Mouse (Mus musculus) lung, postnatal 0 days (tissue): Measurements from ENCODE around the gene Cuedc1. TPM values are rescaled to one million over a fixed set of nuclear protein-coding genes. Genes with fewer than 3 reads are reported as not detected.

Source experiments
- ATAC-seq: fragments of 200-750 bp; cut with Nextera tagmentation; 2 replicates; pipeline ENCODE4 v1.8.0; 2017; ENCODE audit warnings: moderate library complexity
- DNase-seq: peaks from one replicate; pipeline ENCODE4 v3.0.0-alpha.2; 2016; ENCODE audit warnings: low spot score
- H3K27ac ChIP-seq: fragments of 300-500 bp; sonication (generic); 2 replicates; pipeline ENCODE4 v1.5.1; 2014; ENCODE audit warnings: antibody characterized with exemption, mild to moderate bottlenecking, low read length, mixed read lengths
- H3K27me3 ChIP-seq: fragments of 300-500 bp; sonication (generic); replicated peaks from 2 replicates; pipeline ENCODE4 v1.6.1; 2014; ENCODE audit warnings: low read length, mixed read lengths; ENCODE audit not compliant: insufficient read depth
- H3K36me3 ChIP-seq: fragments of 300-500 bp; sonication (generic); 2 replicates; pipeline ENCODE4 v1.6.1; 2014; ENCODE audit warnings: low read length, mixed read lengths; ENCODE audit not compliant: insufficient read depth
- H3K4me1 ChIP-seq: fragments of 300-500 bp; sonication (generic); 2 replicates; pipeline ENCODE4 v1.6.1; 2014; ENCODE audit warnings: antibody characterized with exemption, low read depth, low read length, mixed read lengths; ENCODE audit not compliant: insufficient read depth
- H3K4me2 ChIP-seq: fragments of 300-500 bp; sonication (generic); replicated peaks from 2 replicates; pipeline ENCODE4 v1.6.1; 2014; ENCODE audit warnings: low read depth, mild to moderate bottlenecking, low read length, moderate library complexity, mixed read lengths
- H3K4me3 ChIP-seq: fragments of 300-500 bp; sonication (generic); 2 replicates; pipeline ENCODE4 v1.5.1; 2014; ENCODE audit warnings: low read depth, low read length
- H3K9ac ChIP-seq: fragments of 300-500 bp; sonication (generic); replicated peaks from 2 replicates; pipeline ENCODE4 v1.6.1; 2014; ENCODE audit warnings: low read depth, mild to moderate bottlenecking
- H3K9me3 ChIP-seq: fragments of 300-500 bp; sonication (generic); 2 replicates; pipeline ENCODE4 v1.6.1; 2016; ENCODE audit warnings: low read length, mixed read lengths
- CTCF ChIP-seq: IDR thresholded peaks from 2 replicates; pipeline ENCODE4 v1.5.1; 2016; ENCODE audit warnings: antibody characterized with exemption, mild to moderate bottlenecking
- EP300 ChIP-seq: IDR thresholded peaks from 2 replicates; pipeline ENCODE4 v1.6.1; 2016; ENCODE audit warnings: antibody characterized with exemption, mild to moderate bottlenecking, control low read depth
- WGBS: fragments of 180-500 bp; shearing (Covaris S2); extraction: QIAGEN DNeasy Blood & Tissue Kit; methylation state at CpG from one replicate; pipeline ENCODE4 v1.1.7; 2014; 5-methylcytosine and 5-hydroxymethylcytosine counted together
- polyA plus RNA-seq: library from polyadenylated mRNA; unstranded; fragments of >200 nt; fragmentation: Nextera tagmentation; extraction: Ambion mirVana; gene quantifications from 2 replicates; pipeline ENCODE4 v1.2.1, GENCODE M21; 2015

Cuedc1 gene
- polyA plus RNA-seq, 1 experiment from 2014 or later, result 14.6 TPM

GRCm38 (mm10) chr11:88162740-88163139 is 64.9 kb downstream of the Cuedc1 start:
- Histone ChIP-seq H3K4me3 (no peak overlapping the region), H3K9ac (no peak overlapping the region), H3K27me3 (no peaks in the 10 kb centered on the region), H3K27ac (no peak overlapping the region), H3K36me3 (no peaks in the 10 kb centered on the region), H3K4me1 (peaks cover 7% of the 10 kb centered on the region), H3K9me3 (no peaks in the 10 kb centered on the region), H3K4me2 (no peak overlapping the region)
- no peak for ATAC-seq
- no peak for DNase-seq
- 60% methylated on average over 4 of the region's 4 CpGs for WGBS
- TF ChIP-seq CTCF (no peak), EP300 (no peak)

- Histone ChIP-seq H3K27ac (peak overlapping the region; percentile 28), H3K4me1 (peaks cover 7% of the 10 kb centered on the region), H3K9ac (no peak overlapping the region), H3K4me2 (no peak overlapping the region), H3K36me3 (no peaks in the 10 kb centered on the region), H3K27me3 (no peaks in the 10 kb centered on the region), H3K9me3 (no peaks in the 10 kb centered on the region), H3K4me3 (no peak overlapping the region)
- ATAC-seq (no peak), DNase-seq (no peak)
- WGBS, result 73% methylated on average over 7 of the region's 7 CpGs
- TF ChIP-seq CTCF, result no peak
- TF ChIP-seq EP300, result no peak
Measured at GRCm38 (mm10) chr11:88164213-88164723, 66.4 kb downstream of the Cuedc1 start.

GRCm38 (mm10) chr11:88164801-88165377 is 67.0 kb downstream of the Cuedc1 start:
- Histone ChIP-seq H3K9ac (no peak overlapping the region), H3K9me3 (no peaks in the 10 kb centered on the region), H3K27me3 (no peaks in the 10 kb centered on the region), H3K27ac (peak overlapping the region; percentile 28), H3K4me2 (0 out of 2 replicates have a peak overlapping the region, but pooled peaks have one; percentile 11), H3K4me3 (no peak overlapping the region), H3K4me1 (peaks cover 7% of the 10 kb centered on the region), H3K36me3 (no peaks in the 10 kb centered on the region)
- TF ChIP-seq CTCF (no peak), EP300 (no peak)
- WGBS, result 9% methylated on average over 14 of the region's 15 CpGs
- DNase-seq (peak; percentile 62), ATAC-seq (peak; percentile 2; the same call in 1 of the 2 replicates)

GRCm38 (mm10) chr11:88165683-88166364 is 68.0 kb downstream of the Cuedc1 start:
- DNase-seq, result no peak
- Histone ChIP-seq H3K27me3 (no peaks in the 10 kb centered on the region), H3K9me3 (no peaks in the 10 kb centered on the region), H3K9ac (no peak overlapping the region), H3K36me3 (no peaks in the 10 kb centered on the region), H3K27ac (no peak overlapping the region), H3K4me1 (peaks cover 7% of the 10 kb centered on the region), H3K4me2 (no peak overlapping the region), H3K4me3 (no peak overlapping the region)
- 59% methylated on average over 10 of the region's 10 CpGs for WGBS
- no peak for TF ChIP-seq CTCF
- no peak for TF ChIP-seq EP300
- ATAC-seq, result no peak

GRCm38 (mm10) chr11:88166471-88166870 is 68.6 kb downstream of the Cuedc1 start:
- no peaks in the 10 kb centered on the region for H3K27me3 ChIP-seq
- no peaks in the 10 kb centered on the region for H3K9me3 ChIP-seq
- no peak overlapping the region for H3K9ac ChIP-seq
- whole genome bisulfite sequencing, result 76% methylated on average over 7 of the region's 7 CpGs
- H3K4me3 ChIP-seq, result no peak overlapping the region
- no peak overlapping the region for H3K27ac ChIP-seq
- peaks cover 7% of the 10 kb centered on the region for H3K4me1 ChIP-seq
- TF ChIP-seq EP300, result no peak
- TF ChIP-seq CTCF, result no peak
- H3K36me3 ChIP-seq, result no peaks in the 10 kb centered on the region
- H3K4me2 ChIP-seq, result no peak overlapping the region
- ATAC-seq (no peak), DNase-seq (no peak)

- ATAC-seq, result no peak
- 54% methylated on average over 3 of the region's 3 CpGs for WGBS
- H3K9ac ChIP-seq, result no peak overlapping the region
Measured at GRCm38 (mm10) chr11:88168611-88169010, 70.8 kb downstream of the Cuedc1 start.

More at GRCm38 (mm10) chr11:88168611-88169010, 70.8 kb downstream of the Cuedc1 start:
- Histone ChIP-seq H3K4me2 (no peak overlapping the region), H3K4me3 (no peak overlapping the region), H3K36me3 (no peaks in the 10 kb centered on the region), H3K4me1 (peaks cover 18% of the 10 kb centered on the region), H3K27ac (no peak overlapping the region), H3K27me3 (no peaks in the 10 kb centered on the region), H3K9me3 (no peaks in the 10 kb centered on the region)
- TF ChIP-seq EP300 (no peak), CTCF (no peak)
- DNase-seq, result no peak
